Mouse (Mus musculus): ENCODE data around the gene Cdk5r2.

DNA sequence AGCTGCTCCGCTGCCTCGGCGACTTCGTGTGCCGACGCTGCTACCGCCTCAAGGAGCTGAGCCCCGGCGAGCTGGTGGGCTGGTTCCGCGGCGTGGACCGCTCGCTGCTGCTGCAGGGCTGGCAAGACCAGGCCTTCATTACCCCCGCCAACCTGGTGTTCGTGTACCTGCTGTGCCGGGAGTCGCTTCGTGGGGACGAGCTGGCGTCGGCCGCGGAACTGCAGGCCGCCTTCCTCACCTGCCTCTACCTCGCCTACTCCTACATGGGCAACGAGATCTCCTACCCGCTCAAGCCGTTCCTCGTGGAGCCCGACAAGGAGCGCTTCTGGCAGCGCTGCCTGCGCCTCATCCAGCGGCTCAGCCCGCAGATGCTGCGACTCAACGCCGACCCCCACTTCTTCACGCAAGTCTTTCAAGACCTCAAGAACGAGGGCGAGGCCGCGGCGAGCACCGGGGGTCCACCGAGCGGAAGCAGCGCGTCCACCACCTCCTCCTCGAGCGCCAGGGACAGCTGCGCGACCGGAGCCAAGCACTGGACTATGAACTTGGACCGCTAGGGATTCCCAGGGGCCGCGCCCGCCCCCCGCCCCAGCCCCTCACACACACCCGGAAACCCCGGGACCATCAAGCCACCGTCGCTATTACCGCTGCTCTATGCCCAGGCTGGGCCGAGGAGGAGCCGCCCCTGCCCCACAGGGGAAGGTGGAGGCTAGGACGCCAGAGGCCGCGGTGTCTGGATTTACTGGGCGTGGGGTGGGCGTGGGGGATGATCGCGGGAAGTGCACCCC lies 1.1 kb downstream of the Cdk5r2 start:
- TF ChIP-seq POLR2A (IDR thresholded peaks at IDR 0.05; ENCODE audit: insufficient read depth, low read length): no peak
- no peak for TF ChIP-seq CTCF (IDR thresholded peaks at IDR 0.05; ENCODE audit: low read depth, low read length)
